Mouse (Mus musculus) hindbrain, embryonic 16.5 days (tissue): Measurements from ENCODE around the gene Dlx5. TPM values are rescaled to one million over a fixed set of nuclear protein-coding genes. Genes with fewer than 3 reads are reported as not detected.
A peak's percentile ranks its signal among the peaks of the same experiment; 100 is the strongest.

Source experiments
- ATAC-seq: fragments of 200-750 bp; cut with Nextera tagmentation; 2 replicates; pipeline ENCODE4 v1.8.0; 2017; ENCODE audit warnings: moderate TSS enrichment, moderate library complexity
- H3K27ac ChIP-seq: fragments of 300-500 bp; sonication (generic); 2 replicates; pipeline ENCODE4 v1.5.1; 2014; ENCODE audit warnings: low read depth, mild to moderate bottlenecking, control low read depth, low read length, moderate library complexity
- H3K27me3 ChIP-seq: fragments of 300-500 bp; sonication (generic); replicated peaks from 2 replicates; pipeline ENCODE4 v1.6.1; 2014; ENCODE audit warnings: low read length; ENCODE audit not compliant: control insufficient read depth, insufficient read depth
- H3K36me3 ChIP-seq: fragments of 300-500 bp; sonication (generic); 2 replicates; pipeline ENCODE4 v1.6.1; 2014; ENCODE audit warnings: mild to moderate bottlenecking, low read length, moderate library complexity, mixed read lengths; ENCODE audit not compliant: control insufficient read depth, insufficient read depth
- H3K4me1 ChIP-seq: fragments of 300-500 bp; sonication (generic); 2 replicates; pipeline ENCODE4 v1.6.1; 2014; ENCODE audit warnings: low read depth, low read length; ENCODE audit not compliant: control insufficient read depth, insufficient read depth
- H3K4me2 ChIP-seq: fragments of 300-500 bp; sonication (generic); 2 replicates; pipeline ENCODE4 v1.6.1; 2014; ENCODE audit warnings: mild to moderate bottlenecking, low read length, control low read depth, moderate library complexity
- H3K4me3 ChIP-seq: fragments of 300-500 bp; sonication (generic); 2 replicates; pipeline ENCODE4 v1.5.1; 2014; ENCODE audit warnings: mild to moderate bottlenecking, low read length, control low read depth, moderate library complexity
- H3K9ac ChIP-seq: fragments of 300-500 bp; sonication (generic); 2 replicates; pipeline ENCODE4 v1.6.1; 2014; ENCODE audit warnings: low read depth, mild to moderate bottlenecking, control low read depth, low read length, moderate library complexity
- H3K9me3 ChIP-seq: fragments of 300-500 bp; sonication (generic); 2 replicates; pipeline ENCODE4 v1.6.1; 2014; ENCODE audit warnings: mild to moderate bottlenecking, low read length, moderate library complexity; ENCODE audit not compliant: control insufficient read depth
- WGBS: fragments of 180-500 bp; shearing (Covaris S2); extraction: QIAGEN DNeasy Blood & Tissue Kit; methylation state at CpG from one replicate; pipeline ENCODE4 v1.1.7; 2014; 5-methylcytosine and 5-hydroxymethylcytosine counted together
- polyA plus RNA-seq: library from polyadenylated mRNA; unstranded; fragments of >200 nt; fragmentation: Nextera tagmentation; extraction: Ambion mirVana; gene quantifications from 2 replicates; pipeline ENCODE4 v1.2.1, GENCODE M21; 2015

The Dlx5 gene
- 3.7 TPM in 1 of 2 replicates, not detected in the other for polyA plus RNA-seq

GRCm38 (mm10) chr6:6881638-6882190, at the start of gene Dlx5:
Gene Dlx5, minus strand, starts transcription at chr6:6882085.
- Histone ChIP-seq H3K27me3 (peaks cover 47% of the 10 kb centered on the region), H3K4me3 (peak within 1 kb of the TSS; percentile 35), H3K9me3 (no peaks in the 10 kb centered on the region), H3K27ac (no peak within 1 kb of the TSS), H3K4me2 (peak within 1 kb of the TSS; percentile 77), H3K4me1 (peaks cover 14% of the 10 kb centered on the region), H3K9ac (peak within 1 kb of the TSS; percentile 4; the same call in 1 of the 2 replicates), H3K36me3 (no peaks in the 10 kb centered on the region)
- ATAC-seq: peak; percentile 59
- under 1% methylated on average over 41 of the region's 42 CpGs for WGBS

- WGBS: 81% methylated on average over 4 of the region's 4 CpGs
- Histone ChIP-seq H3K4me3 (no peak overlapping the region), H3K9ac (no peak overlapping the region), H3K36me3 (no peaks in the 10 kb centered on the region), H3K27ac (no peak overlapping the region), H3K27me3 (no peaks in the 10 kb centered on the region), H3K4me2 (no peak overlapping the region), H3K9me3 (no peaks in the 10 kb centered on the region), H3K4me1 (no peaks in the 10 kb centered on the region)
- ATAC-seq: no peak
Observed at GRCm38 (mm10) chr6:6931507-6931906, 49.6 kb upstream of the Dlx5 start.

GRCm38 (mm10) chr6:6930831-6931230, 48.9 kb upstream of the Dlx5 start:
- ATAC-seq: no peak

GRCm38 (mm10) chr6:6925264-6925663, 43.4 kb upstream of the Dlx5 start:
- Histone ChIP-seq H3K4me2 (no peak overlapping the region), H3K27ac (no peak overlapping the region), H3K9me3 (no peaks in the 10 kb centered on the region), H3K36me3 (no peaks in the 10 kb centered on the region), H3K4me3 (no peak overlapping the region), H3K27me3 (no peaks in the 10 kb centered on the region), H3K9ac (no peak overlapping the region), H3K4me1 (no peaks in the 10 kb centered on the region)
- ATAC-seq: no peak
- WGBS: 62% methylated on average over 1 of the region's 1 CpGs

More at GRCm38 (mm10) chr6:6930831-6931230, 48.9 kb upstream of the Dlx5 start:
- no peaks in the 10 kb centered on the region for H3K4me1 ChIP-seq
- H3K9me3 ChIP-seq: no peaks in the 10 kb centered on the region
- WGBS: 81% methylated on average over 4 of the region's 4 CpGs
- no peaks in the 10 kb centered on the region for H3K36me3 ChIP-seq
- H3K9ac ChIP-seq: no peak overlapping the region
- H3K27me3 ChIP-seq: no peaks in the 10 kb centered on the region
- no peak overlapping the region for H3K4me3 ChIP-seq
- H3K27ac ChIP-seq: no peak overlapping the region
- H3K4me2 ChIP-seq: no peak overlapping the region

GRCm38 (mm10) chr6:6917334-6917733, 35.4 kb upstream of the Dlx5 start:
- WGBS: 95% methylated on average over 4 of the region's 4 CpGs
- H3K4me3 ChIP-seq: no peak overlapping the region
- no peaks in the 10 kb centered on the region for H3K9me3 ChIP-seq
- H3K27ac ChIP-seq: no peak overlapping the region
- no peak overlapping the region for H3K9ac ChIP-seq
- H3K4me2 ChIP-seq: no peak overlapping the region
- no peaks in the 10 kb centered on the region for H3K4me1 ChIP-seq
- no peaks in the 10 kb centered on the region for H3K27me3 ChIP-seq
- no peak for ATAC-seq
- H3K36me3 ChIP-seq: no peaks in the 10 kb centered on the region

GRCm38 (mm10) chr6:6915526-6915915, 33.6 kb upstream of the Dlx5 start:
- no peaks in the 10 kb centered on the region for H3K9me3 ChIP-seq
- no peaks in the 10 kb centered on the region for H3K36me3 ChIP-seq
- no peaks in the 10 kb centered on the region for H3K4me1 ChIP-seq
- WGBS: 58% methylated on average over 9 of the region's 9 CpGs
- ATAC-seq: 0 out of 2 replicates have a peak, but pooled peaks have one; percentile 34
- no peak overlapping the region for H3K4me3 ChIP-seq
- no peak overlapping the region for H3K27ac ChIP-seq
- no peaks in the 10 kb centered on the region for H3K27me3 ChIP-seq
- no peak overlapping the region for H3K4me2 ChIP-seq
- no peak overlapping the region for H3K9ac ChIP-seq

- Histone ChIP-seq H3K27ac (no peak overlapping the region), H3K4me2 (no peak overlapping the region), H3K4me1 (no peaks in the 10 kb centered on the region), H3K9me3 (no peaks in the 10 kb centered on the region), H3K27me3 (no peaks in the 10 kb centered on the region), H3K4me3 (no peak overlapping the region), H3K36me3 (no peaks in the 10 kb centered on the region), H3K9ac (no peak overlapping the region)
- peak; percentile 80 for ATAC-seq
- 39% methylated on average over 5 of the region's 5 CpGs for WGBS
Observed at GRCm38 (mm10) chr6:6914849-6915525, 33.1 kb upstream of the Dlx5 start.

- Histone ChIP-seq H3K4me1 (no peaks in the 10 kb centered on the region), H3K36me3 (no peaks in the 10 kb centered on the region), H3K4me2 (no peak overlapping the region), H3K9ac (no peak overlapping the region), H3K4me3 (no peak overlapping the region), H3K27me3 (no peaks in the 10 kb centered on the region), H3K27ac (no peak overlapping the region), H3K9me3 (no peaks in the 10 kb centered on the region)
- WGBS: 89% methylated on average over 1 of the region's 1 CpGs
- no peak for ATAC-seq
Observed at GRCm38 (mm10) chr6:6914304-6914703, 32.4 kb upstream of the Dlx5 start.

- no peak overlapping the region for H3K4me3 ChIP-seq
- ATAC-seq: no peak
- H3K4me2 ChIP-seq: no peak overlapping the region
- H3K9ac ChIP-seq: no peak overlapping the region
- 65% methylated on average over 8 of the region's 8 CpGs for WGBS
- H3K4me1 ChIP-seq: no peaks in the 10 kb centered on the region
- H3K27ac ChIP-seq: no peak overlapping the region
- no peaks in the 10 kb centered on the region for H3K36me3 ChIP-seq
- H3K27me3 ChIP-seq: no peaks in the 10 kb centered on the region
- H3K9me3 ChIP-seq: no peaks in the 10 kb centered on the region
Observed at GRCm38 (mm10) chr6:6909586-6909985, 27.7 kb upstream of the Dlx5 start.
